9 mouse cellular contexts compared by ENCODE assay signal in the genomic region with DNA sequence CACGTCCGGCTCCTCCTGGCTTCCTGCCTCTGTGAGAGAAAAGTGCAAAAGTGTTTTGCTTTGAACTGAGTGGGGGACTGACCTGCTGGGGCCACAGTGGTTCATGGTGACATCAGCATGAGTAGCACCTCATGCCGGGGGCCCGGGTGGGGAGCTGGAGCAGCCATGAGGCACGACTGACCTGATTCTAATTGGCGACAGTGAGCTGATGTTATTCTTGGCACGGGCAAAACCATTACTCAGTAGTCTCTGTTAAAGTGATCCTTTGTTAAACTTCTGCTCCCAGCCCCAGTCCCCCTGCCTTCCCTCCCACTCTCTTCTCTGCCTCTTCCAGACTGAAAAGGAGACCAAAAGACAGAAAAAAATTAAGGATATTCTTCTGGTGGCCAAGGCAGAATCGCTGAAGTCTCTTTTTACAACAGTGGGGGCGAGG.
DNase-seq lines count a peak whose midpoint lies in the region; ATAC-seq and TF ChIP-seq lines count a peak whose summit lies in the region.
"Had no signal": no experiment of that assay in that cellular context is flagged by ENCODE, and none has a peak within 500 bp of the region (broad histone marks: within the 10 kb centered on the region; RNA-seq: fewer than 3 reads in every experiment).

No protein-coding gene starts in this region.

- no peaks in the 10 kb centered on the region for H3K27me3 ChIP-seq in forebrain, embryonic 13.5 days
- no peaks in the 10 kb centered on the region for H3K27me3 ChIP-seq in heart, postnatal 0 days (ENCODE audit: control insufficient read depth, insufficient read depth, low read length)

- ATAC-seq in forebrain, embryonic 13.5 days: peak; percentile 87
- ATAC-seq in heart, postnatal 0 days (ENCODE audit: insufficient read depth, low read depth): peak; percentile 89

- no peak overlapping the region for H3K4me2 ChIP-seq in forebrain, embryonic 13.5 days
- H3K4me2 ChIP-seq in heart, postnatal 0 days (ENCODE audit: low read depth, low read length): peak overlapping the region; percentile 22

- TF ChIP-seq POLR2A in olfactory bulb, adult 2 months (IDR thresholded peaks at IDR 0.05; ENCODE audit: insufficient read depth, low read depth, low read length): no peak

- H3K4me1 ChIP-seq in forebrain, embryonic 13.5 days: peaks cover 21% of the 10 kb centered on the region
- H3K4me1 ChIP-seq in heart, postnatal 0 days (ENCODE audit: control insufficient read depth, insufficient read depth): peaks cover 14% of the 10 kb centered on the region
- H3K4me1 ChIP-seq in olfactory bulb, adult 2 months (ENCODE audit: control insufficient read depth, insufficient read depth, low read length): peaks cover 12% of the 10 kb centered on the region

- peak; percentile 47 for DNase-seq in MN1 (ENCODE audit: low spot score)
- DNase-seq in adrenal gland, adult 2 months: peak; percentile 86
- peak; percentile 89 for DNase-seq in heart, postnatal 0 days (ENCODE audit: low spot score)
- peak; percentile 34 to 61 for DNase-seq in left cerebral cortex, postnatal 10 days (ENCODE audit: extremely low spot score in 1 of 2, low spot score in 2 of 2)
- DNase-seq in yolk sac, embryonic 10.5 days (ENCODE audit: low spot score): no peak
- no peak for DNase-seq in spleen, adult 12 weeks (ENCODE audit: low spot score)

- 28% methylated on average over 9 of the region's 9 CpGs for WGBS in forebrain, embryonic 13.5 days
- 9% methylated on average over 9 of the region's 9 CpGs for WGBS in heart, postnatal 0 days
- 13% methylated on average over 9 of the region's 9 CpGs for WGBS in olfactory bulb, adult 2 months

- H3K9ac ChIP-seq in forebrain, embryonic 13.5 days: no peak overlapping the region
- H3K9ac ChIP-seq in heart, postnatal 0 days (replicated peaks; ENCODE audit: low read depth, low read length): no peak overlapping the region; the same call in 1 of the 2 replicates

- peaks cover 4% of the 10 kb centered on the region; the same call in 1 of the 2 replicates for H3K36me3 ChIP-seq in forebrain, embryonic 13.5 days (ENCODE audit: poor library complexity, severe bottlenecking)
- H3K36me3 ChIP-seq in heart, postnatal 0 days (replicated peaks; ENCODE audit: control insufficient read depth, insufficient read depth, low read length): peaks cover 11% of the 10 kb centered on the region; the same call in 1 of the 2 replicates

- no peak overlapping the region for H3K4me3 ChIP-seq in forebrain, embryonic 13.5 days
- H3K4me3 ChIP-seq in heart, postnatal 0 days (ENCODE audit: low read depth, low read length): no peak overlapping the region
- no peak overlapping the region for H3K4me3 ChIP-seq in olfactory bulb, adult 2 months (ENCODE audit: insufficient read depth, low read depth, low read length)

- no peak for TF ChIP-seq CTCF in heart, postnatal 0 days (IDR thresholded peaks at IDR 0.05; ENCODE audit: low read depth)
- TF ChIP-seq CTCF in olfactory bulb, adult 2 months (IDR thresholded peaks at IDR 0.05; ENCODE audit: insufficient read depth, low read depth, low read length): no peak

- no peaks in the 10 kb centered on the region for H3K9me3 ChIP-seq in forebrain, embryonic 13.5 days (replicated peaks)
- no peaks in the 10 kb centered on the region for H3K9me3 ChIP-seq in heart, postnatal 0 days (replicated peaks; ENCODE audit: control insufficient read depth, low read length)

- intact Hi-C loops in left cerebral cortex, postnatal 10 days (cut with DNase I): no loop called here

- TF ChIP-seq EP300 in heart, postnatal 0 days (IDR thresholded peaks at IDR 0.05; ENCODE audit: low read depth): no peak

- peak overlapping the region; percentile 75 for H3K27ac ChIP-seq in forebrain, embryonic 13.5 days
- peak overlapping the region; percentile 82 for H3K27ac ChIP-seq in heart, postnatal 0 days (ENCODE audit: low read depth)
- H3K27ac ChIP-seq in olfactory bulb, adult 2 months (ENCODE audit: insufficient read depth, low read depth, low read length): peak overlapping the region; percentile 37
- H3K27ac ChIP-seq: macrophage had no signal

Comparison
In these comparisons a context has a peak if more than half of its experiments do, and no peak if none do; other contexts are left out.
1. DNase-seq: peak in MN1 (single experiment), adrenal gland, adult 2 months (single experiment), heart, postnatal 0 days (single experiment) and left cerebral cortex, postnatal 10 days (2 of 2); none in yolk sac, embryonic 10.5 days (single experiment) and spleen, adult 12 weeks (single experiment).
2. Peak in every context shown above with its lines, with median percentiles within 50 percentile points of each other: H3K27ac ChIP-seq.